Mouse (Mus musculus): ENCODE results near the gene Tent4a. TPM values are rescaled to one million over a fixed set of nuclear protein-coding genes. Genes with fewer than 3 reads are reported as not detected.

The Tent4a gene
- 22.9 TPM for total RNA-seq (2023)

GRCm38 (mm10) chr13:69534334-69534653 is at the start of gene Tent4a:
Gene Tent4a (minus strand): TSS chr13:69534617.

GRCm38 (mm10) chr13:69533405-69534333 is 748 bp downstream of the Tent4a start, which contains the start of gene Nsun2:
Gene Nsun2 (plus strand): TSS chr13:69533746.

Other genes with a start within 250 kb of the Tent4a start
- 113 TPM for gene Nsun2, start 871 bp downstream of the Tent4a start, total RNA-seq (2023)
- 0.77 TPM for gene Srd5a1, start 76.8 kb upstream of the Tent4a start, total RNA-seq (2023)
- gene Ube2ql1, start 205.3 kb upstream of the Tent4a start, total RNA-seq (2023) = not detected

Data from CD4-positive naive resting alpha-beta T cell, adult 57 days (primary cell).